Mouse (Mus musculus): ENCODE measurements around the gene Acap3. TPM values are rescaled to one million over a fixed set of nuclear protein-coding genes. Genes with fewer than 3 reads are reported as not detected.

Gene Acap3
- polyA plus RNA-seq, 1 experiment: 47.6 TPM

DNA sequence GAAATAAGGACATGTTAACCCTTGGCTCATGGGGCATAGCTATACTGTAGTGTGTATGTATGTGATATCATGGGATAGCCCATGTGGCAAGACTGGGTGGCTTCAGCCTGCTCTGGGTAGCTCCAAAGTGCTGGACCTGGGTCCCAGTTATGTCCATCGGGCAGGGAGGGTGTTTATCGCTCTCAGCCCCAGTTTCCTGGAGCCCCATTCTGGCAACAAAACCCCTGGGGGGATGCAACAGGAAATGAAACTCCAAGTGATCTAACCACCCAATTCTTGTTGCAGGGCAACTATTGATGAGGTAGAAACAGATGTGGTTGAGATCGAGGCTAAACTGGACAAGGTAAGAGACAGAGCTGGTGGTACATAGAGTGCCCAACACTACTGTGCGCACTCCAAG is 4.2 kb downstream of the Acap3 start:
- TF ChIP-seq GATA1 (IDR thresholded peaks at IDR 0.05; ENCODE audit: low read length): no peak

DNA sequence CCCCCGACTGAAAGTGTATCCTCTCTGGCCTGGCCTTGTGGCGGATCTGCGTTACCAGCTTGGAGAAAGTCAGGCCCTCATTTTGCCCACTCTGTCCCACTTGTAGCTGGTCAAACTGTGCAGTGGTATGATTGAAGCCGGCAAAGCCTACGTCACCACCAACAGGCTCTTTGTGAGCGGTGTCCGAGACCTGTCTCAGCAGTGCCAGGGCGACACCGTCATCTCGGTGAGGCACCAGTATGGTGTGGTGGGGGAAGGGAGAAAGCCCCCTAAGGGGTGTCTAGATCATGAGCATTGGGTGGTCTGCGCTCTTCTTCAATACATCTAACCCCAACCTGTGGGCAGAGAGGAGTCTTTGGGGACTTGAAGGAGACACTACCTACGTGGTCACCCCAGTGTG is 4.8 kb downstream of the Acap3 start:
- TF ChIP-seq GATA1 (IDR thresholded peaks at IDR 0.05; ENCODE audit: low read length): no peak

DNA sequence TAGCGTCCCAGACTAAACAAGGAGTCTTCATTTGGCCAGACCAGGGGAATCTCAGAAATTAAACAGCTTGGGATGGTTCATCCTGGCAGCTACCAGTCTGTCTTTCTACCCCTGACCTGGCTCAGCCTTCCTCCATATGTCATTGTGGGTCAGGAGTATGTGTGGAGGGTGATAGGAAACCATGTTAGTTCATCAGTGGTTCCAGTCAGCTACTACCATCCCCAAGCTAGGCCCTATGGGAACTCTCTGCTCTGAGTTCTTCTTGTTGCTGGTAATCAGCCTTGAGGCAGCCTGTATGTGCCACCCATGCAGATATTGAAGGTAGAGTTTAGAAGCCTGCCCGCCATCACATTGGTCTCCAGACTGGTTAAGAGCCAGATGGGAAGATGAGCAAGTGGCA is 6.7 kb downstream of the Acap3 start:
- TF ChIP-seq GATA1 (IDR thresholded peaks at IDR 0.05; ENCODE audit: low read length): no peak

DNA sequence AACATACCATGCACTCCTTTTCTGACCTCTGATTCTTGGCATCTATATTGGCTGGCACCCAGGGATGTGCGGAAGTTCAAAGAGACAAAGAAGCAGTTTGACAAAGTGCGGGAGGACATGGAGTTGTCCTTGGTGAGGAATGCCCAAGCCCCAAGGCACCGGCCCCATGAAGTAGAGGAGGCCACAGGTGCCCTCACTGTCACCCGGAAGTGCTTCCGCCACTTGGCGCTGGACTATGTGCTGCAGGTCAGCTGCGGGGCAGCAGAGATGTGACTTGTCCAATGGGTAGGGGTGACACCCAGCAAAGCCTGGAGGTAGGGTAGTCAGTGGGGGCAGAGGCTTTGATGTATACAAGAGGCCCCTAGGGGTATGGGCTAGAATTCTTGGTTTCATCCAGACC is 7.7 kb downstream of the Acap3 start:
- no peak for TF ChIP-seq GATA1 (IDR thresholded peaks at IDR 0.05; ENCODE audit: low read length)

DNA sequence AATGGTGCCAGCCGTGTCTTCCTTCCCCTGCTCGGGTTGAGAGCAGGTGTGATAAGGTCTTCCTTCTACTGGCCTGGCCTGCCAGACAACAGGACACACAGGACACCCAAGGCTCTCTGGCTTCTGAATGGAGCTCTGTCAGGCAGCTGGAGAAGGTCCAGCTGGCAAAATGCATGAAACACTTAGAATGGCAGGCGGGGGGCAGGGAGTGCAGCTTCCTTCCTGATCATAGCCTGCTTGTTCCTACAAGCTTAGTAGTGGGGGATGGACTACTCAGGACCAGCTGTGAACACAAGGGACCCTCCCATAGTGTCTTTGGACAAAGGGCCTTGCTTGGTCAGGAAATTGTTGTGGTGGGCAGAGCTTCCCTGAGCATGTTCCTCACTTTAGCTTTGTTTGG is 9.6 kb downstream of the Acap3 start:
- TF ChIP-seq GATA1 (IDR thresholded peaks at IDR 0.05; ENCODE audit: low read length): no peak

DNA sequence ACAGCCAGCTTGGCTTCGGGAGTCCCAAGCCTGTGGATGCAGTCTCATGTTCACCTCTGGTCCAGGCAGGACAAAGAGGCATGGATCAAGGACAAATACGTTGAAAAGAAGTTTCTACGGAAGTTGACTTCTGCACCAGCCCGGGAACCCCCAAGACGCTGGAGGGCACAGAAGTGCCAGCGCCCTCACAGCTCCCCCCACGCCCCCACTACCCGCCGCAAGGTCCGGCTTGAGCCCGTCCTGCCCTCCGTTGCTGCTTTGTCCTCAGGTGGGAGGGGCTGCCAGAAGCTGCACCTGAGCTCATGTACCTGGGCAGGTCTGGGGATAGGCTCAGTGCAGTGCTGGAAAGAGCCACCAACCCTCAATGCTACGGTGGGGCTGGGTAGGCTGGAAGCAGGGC is 11.6 kb downstream of the Acap3 start:
- no peak for TF ChIP-seq GATA1 (IDR thresholded peaks at IDR 0.05; ENCODE audit: low read length)

DNA sequence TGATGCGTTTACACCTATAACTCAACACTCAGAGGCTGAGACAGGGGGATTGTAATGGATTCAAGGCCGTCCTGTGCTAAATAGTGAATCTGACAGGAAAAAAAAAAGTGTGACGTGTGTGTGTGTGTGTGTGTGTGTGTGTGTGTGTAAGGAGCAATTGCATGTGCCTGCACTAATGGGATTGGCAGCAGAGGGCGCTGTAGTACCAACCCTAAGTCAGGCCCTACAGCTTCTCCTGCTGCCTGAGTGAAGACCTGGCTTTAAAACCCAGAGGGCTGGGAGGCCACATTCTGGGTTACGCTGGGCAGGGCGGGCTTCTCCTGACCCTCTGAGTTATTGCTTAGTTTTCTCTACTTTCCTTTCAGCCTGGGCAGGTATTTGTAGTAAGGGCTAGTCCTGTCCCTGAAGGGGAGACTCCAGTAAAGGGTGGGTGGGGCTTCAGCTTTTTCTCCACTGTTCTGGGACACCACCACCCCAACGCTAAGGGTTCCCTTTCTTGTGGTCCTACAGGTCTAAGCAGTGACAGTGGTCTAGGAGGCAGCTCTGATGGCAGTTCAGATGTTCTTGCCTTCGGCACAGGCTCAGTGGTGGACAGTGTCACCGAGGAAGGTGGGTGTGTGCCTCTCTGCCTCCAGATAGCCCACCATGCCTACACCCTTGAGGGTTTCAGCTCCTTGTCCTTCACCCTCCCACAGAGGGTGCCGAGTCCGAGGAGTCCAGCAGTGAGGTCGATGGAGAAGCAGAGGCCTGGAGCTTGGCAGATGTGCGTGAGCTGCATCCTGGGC is 12.9 kb downstream of the Acap3 start:
- no peak for TF ChIP-seq GATA1 (IDR thresholded peaks at IDR 0.05; ENCODE audit: low read length)

DNA sequence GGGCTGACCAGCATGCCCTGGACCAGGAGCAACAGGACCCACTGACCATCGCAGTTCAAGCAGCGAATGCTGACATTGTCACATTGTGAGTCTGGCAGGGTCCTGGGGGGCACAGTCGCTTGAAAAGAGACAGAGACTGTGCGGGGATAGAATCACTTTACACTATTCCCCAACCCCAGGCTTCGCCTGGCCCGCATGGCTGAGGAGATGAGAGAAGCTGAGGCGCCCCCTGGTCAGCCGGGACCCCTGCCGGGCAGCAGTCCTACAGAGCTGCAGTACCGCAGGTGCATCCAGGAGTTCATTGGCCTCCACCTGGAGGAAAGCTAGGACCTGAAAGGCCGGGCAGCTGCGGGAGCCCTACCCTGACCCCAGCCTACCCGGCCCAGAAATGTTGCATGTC is 14.0 kb downstream of the Acap3 start:
- TF ChIP-seq GATA1 (IDR thresholded peaks at IDR 0.05; ENCODE audit: low read length): no peak

DNA sequence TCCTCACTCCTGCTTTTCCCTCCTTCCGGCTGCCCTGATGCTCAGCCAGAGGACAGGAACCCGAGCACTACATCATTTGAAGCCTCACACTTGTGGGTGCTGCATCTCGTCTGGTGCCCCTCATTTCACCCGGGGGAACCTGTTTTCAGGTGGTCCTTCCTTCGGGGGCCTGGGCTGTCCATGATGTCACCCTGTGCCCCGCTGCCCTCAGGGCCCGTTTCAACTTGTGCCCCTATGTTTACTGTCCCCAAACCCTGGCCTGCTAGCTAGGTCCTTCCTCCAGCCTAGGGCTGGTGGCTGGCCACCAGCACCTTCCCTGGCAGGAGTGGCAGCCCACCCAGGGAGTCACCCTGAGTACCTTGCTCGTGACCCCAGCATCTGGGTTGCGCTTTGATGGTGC is 14.5 kb downstream of the Acap3 start:
- no peak for TF ChIP-seq GATA1 (IDR thresholded peaks at IDR 0.05; ENCODE audit: low read length)

DNA sequence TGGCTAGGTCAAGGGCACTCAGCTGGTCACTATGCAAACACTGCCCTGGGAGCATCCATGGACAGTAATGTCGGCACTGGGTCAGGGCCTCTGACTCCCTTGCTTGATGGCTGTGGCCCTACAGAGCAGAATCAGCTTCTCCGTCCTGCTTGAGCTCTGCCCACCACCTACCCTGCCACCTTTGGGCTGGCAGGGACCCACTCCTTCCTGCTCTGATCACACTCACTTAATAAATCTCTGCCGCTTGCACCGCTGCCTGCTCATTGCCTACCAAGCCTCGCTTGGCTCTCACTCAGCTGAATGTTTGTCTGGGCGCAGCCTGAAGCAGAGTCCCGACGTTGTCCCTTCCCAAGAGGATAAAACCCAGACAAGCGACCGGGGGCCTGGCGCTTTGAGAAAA is 15.4 kb downstream of the Acap3 start:
- TF ChIP-seq GATA1 (IDR thresholded peaks at IDR 0.05; ENCODE audit: low read length): no peak

DNA sequence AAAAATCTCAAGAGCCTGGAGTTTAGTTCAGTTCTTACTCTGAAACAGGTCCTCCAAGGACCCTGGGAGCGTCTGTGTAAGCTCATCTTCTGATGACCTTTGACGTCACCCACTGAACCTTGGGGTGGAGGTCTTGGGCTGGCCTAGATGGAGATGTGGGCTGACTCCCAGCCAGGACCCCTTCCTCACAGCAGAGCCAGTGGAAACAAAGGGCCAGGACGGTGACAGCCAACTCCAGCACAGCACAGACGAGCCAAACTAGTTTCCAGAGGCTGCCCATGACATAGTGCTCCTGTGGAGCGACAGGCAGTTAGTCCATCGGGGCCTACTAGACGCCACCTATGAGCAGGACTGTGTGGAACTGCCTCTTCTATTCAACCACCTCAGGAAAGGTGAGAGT is 16.7 kb downstream of the Acap3 start:
- TF ChIP-seq GATA1 (IDR thresholded peaks at IDR 0.05; ENCODE audit: low read length): no peak

DNA sequence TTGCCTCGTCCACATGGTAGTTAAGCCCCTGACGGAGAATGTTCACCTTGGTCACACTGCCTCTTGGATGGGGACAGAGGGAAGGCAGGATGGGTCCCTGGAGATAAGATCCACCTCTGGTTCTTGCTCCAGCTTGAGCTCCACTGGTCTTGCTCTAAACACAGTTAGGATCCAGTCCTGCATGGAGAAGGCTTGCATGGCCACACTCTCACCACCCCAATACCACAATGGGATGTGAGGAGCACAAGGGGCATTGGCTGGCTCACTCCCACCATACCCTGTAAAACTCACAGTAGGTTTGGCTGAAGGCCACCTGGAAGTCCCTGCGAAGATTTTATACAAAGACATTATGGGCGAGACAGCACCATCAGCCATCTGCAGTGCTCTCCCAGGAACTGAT is 17.1 kb downstream of the Acap3 start:
- no peak for TF ChIP-seq GATA1 (IDR thresholded peaks at IDR 0.05; ENCODE audit: low read length)

DNA sequence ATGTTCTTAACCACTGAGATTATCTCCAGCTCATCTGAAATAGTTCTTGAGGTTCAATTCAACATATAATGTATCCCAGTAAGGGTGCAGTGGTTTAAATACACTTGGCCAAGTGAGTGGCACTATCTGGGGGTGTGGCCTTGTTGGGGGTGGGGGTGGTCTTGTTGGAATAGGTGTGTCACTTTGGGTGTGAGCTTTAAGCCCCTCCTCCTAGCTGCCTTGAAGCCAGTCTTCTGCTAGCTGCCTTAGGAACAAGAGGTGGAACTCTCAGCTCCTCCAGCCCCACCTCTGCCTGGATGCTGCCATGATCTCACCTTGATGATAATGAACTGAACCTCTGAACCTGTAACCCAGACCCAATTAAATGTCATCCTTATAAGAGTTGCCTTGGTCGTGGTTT is 40.4 kb downstream of the Acap3 start:
- TF ChIP-seq GATA1 (IDR thresholded peaks at IDR 0.05; ENCODE audit: low read length): no peak

DNA sequence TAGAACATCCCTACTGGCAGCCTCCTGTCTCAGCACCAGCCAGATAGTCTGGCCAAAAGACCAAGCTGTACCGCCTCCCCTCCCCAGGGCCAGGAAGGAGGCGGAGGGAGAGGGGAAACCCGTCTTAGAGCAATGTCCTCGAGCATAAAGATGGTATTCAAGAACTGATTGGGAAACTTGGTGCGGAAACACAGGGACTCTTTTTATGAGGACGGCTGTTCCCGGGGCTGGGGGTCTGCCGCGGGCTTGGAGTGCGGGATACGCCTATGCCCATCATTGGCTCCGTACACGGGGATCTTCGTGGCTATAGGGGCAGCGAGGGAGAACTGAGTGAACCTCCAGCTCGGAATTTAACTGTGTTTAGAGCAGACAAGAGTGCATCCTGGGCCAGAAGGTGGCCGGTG is 51.4 kb downstream of the Acap3 start:
- TF ChIP-seq GATA1 (IDR thresholded peaks at IDR 0.05; ENCODE audit: low read length): no peak

DNA sequence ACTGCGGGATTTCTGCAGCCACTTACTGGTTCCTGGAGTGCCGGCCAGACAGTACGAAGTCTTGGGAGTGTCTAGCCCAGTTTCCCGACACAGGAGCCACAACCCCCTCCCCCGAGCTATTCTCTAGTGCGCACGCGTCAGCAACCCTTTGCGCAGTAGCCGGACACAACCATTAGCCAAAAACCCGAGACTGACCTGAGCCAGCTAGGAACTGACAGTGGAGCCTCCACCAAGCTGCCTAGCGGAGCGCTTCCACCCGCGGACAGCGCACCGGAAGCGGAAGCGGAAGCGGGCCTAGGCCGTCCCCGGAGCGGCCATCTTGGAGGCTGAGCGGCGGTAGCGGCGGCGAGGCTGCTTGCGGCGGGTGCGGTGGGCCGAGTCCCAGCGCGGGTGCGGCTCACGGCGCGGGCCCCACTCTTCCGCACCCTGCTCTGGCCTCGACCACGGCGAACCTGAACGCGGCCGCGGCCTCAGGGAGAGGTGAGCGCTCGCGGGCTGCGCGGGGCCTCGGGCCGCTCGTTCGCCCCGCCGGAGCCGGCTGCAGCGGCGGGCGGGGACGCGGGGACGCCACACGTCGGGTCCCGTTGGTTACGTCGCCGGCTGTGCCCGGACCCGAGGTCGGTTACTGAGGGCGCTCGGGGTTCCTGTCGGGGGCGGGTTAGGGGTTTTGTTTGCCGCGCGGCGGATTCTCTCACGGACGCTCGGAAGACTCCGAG is 52.1 kb downstream of the Acap3 start, which contains the start of gene Ube2j2:
Ube2j2 (plus strand) TSS at position 298 of the 716 bp plus-strand sequence.
- TF ChIP-seq GATA1 (IDR thresholded peaks at IDR 0.05; ENCODE audit: low read length): no peak

DNA sequence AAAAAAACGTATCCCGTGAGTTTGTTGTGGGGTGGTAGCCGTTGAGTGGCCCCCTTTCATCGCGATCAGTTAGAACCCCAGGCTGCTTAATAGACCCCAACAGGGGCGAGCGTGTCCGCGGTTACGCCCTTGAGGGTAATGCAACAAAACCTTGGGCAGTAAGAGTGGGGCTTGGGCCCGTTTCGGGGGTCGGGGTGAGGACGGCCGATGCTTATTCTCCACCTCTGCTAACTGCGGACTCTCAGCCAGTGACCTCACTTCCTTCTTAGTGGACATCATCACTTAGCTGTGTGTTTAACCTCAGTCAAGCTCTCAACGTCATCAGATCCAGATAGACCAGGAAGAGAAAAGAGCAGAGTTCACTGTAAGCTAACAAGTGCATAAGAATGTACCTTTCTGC is 52.6 kb downstream of the Acap3 start:
- TF ChIP-seq GATA1 (IDR thresholded peaks at IDR 0.05; ENCODE audit: low read length): no peak

DNA sequence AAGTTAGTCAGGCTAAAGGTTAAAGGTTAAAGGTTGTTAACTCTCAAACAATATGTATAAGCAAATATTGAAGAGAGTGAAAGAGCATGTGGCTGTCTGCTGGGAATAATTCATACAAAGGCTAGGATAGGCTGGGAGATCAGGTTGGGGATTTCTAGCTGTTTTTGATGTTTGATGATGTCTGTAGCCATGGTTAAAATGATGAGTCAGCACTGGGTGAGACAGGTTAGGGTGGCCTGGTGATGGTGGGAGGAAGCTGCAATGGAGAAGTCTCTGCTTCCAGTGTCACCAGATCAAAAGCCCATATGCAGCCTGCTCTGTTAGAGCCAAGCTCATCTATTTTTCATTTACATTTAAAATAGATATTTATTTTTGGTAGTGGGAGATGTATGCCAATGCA is 55.5 kb downstream of the Acap3 start:
- no peak for TF ChIP-seq GATA1 (IDR thresholded peaks at IDR 0.05; ENCODE audit: low read length)

Measured in G1E-ER4 (cell line).